Mouse (Mus musculus): Measurements from ENCODE around the gene Traf1. TPM values are rescaled to one million over a fixed set of nuclear protein-coding genes. Genes with fewer than 3 reads are reported as not detected.

Traf1 gene
- polyA plus RNA-seq (2015; fragmentation: Nextera tagmentation; extraction: Ambion mirVana), result 2.7 and 3.3 TPM in 2 replicates

GRCm38 (mm10) chr2:34961481-34962036 lies at the start of gene Traf1:
TSS of gene Traf1 (minus strand) at chr2:34961772.
- no peaks in the 10 kb centered on the region for H3K27me3 ChIP-seq (ENCODE audit: control insufficient read depth, insufficient read depth, low read length)
- H3K9ac ChIP-seq (ENCODE audit: low read length), result peak within 1 kb of the TSS; percentile 56; the same call in 1 of the 2 replicates
- ATAC-seq (replicated peaks; ENCODE audit: extremely low read depth, insufficient read depth, low FRiP score), result peak; percentile 37; the same call in 1 of the 2 replicates
- no peaks in the 10 kb centered on the region for H3K9me3 ChIP-seq (replicated peaks; ENCODE audit: control insufficient read depth, low read length)
- peaks cover 8% of the 10 kb centered on the region; the same call in 1 of the 2 replicates for H3K4me1 ChIP-seq (ENCODE audit: control insufficient read depth, insufficient read depth, low read length)
- H3K36me3 ChIP-seq (ENCODE audit: control insufficient read depth, insufficient read depth), result no peaks in the 10 kb centered on the region
- peak within 1 kb of the TSS; percentile 45 for H3K4me3 ChIP-seq (ENCODE audit: low read length)
- peak within 1 kb of the TSS; percentile 67 for H3K4me2 ChIP-seq (ENCODE audit: low read depth, low read length)
- 10% methylated on average over 20 of the region's 20 CpGs for WGBS
- H3K27ac ChIP-seq (ENCODE audit: low read length), result no peak within 1 kb of the TSS

- Histone ChIP-seq H3K36me3 (ENCODE audit: control insufficient read depth, insufficient read depth) (no peaks in the 10 kb centered on the region), H3K27ac (ENCODE audit: low read length) (no peak overlapping the region), H3K9me3 (replicated peaks; ENCODE audit: control insufficient read depth, low read length) (no peaks in the 10 kb centered on the region), H3K4me1 (ENCODE audit: control insufficient read depth, insufficient read depth, low read length) (no peaks in the 10 kb centered on the region), H3K4me3 (ENCODE audit: low read length) (no peak overlapping the region), H3K4me2 (ENCODE audit: low read depth, low read length) (no peak overlapping the region), H3K9ac (ENCODE audit: low read length) (no peak overlapping the region), H3K27me3 (ENCODE audit: control insufficient read depth, insufficient read depth, low read length) (no peaks in the 10 kb centered on the region)
- WGBS, result 74% methylated on average over 9 of the region's 9 CpGs
- no peak for ATAC-seq (replicated peaks; ENCODE audit: extremely low read depth, insufficient read depth, low FRiP score)
Measured at GRCm38 (mm10) chr2:34998956-34999355, 37.4 kb upstream of the Traf1 start.

DNA sequence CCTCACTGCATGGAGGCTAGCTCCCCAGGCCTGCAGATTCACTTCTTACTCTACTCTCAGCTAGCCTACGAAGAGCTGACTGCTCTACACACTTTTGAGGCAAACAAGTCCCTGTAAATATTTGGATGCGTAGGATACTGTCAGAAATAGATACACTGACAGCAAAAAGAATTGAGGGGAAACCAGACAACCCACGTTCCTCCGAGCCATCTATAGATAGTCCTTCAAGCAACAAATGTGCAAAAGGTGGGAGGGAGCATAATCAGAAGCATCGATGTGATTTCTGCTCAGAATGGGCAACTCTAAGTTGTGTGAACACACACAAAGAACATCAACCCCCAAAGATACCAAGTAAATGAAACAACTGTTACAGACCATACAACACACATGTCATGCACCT lies 34.9 kb upstream of the Traf1 start:
- no peaks in the 10 kb centered on the region for H3K9me3 ChIP-seq (replicated peaks; ENCODE audit: control insufficient read depth, low read length)
- H3K27ac ChIP-seq (ENCODE audit: low read length), result no peak overlapping the region
- H3K27me3 ChIP-seq (ENCODE audit: control insufficient read depth, insufficient read depth, low read length), result 0 out of 2 replicates have a peak, but pooled peaks cover 2% of the 10 kb centered on the region
- no peak overlapping the region for H3K4me3 ChIP-seq (ENCODE audit: low read length)
- no peak for ATAC-seq (replicated peaks; ENCODE audit: extremely low read depth, insufficient read depth, low FRiP score)
- H3K4me2 ChIP-seq (ENCODE audit: low read depth, low read length), result no peak overlapping the region
- no peaks in the 10 kb centered on the region for H3K36me3 ChIP-seq (ENCODE audit: control insufficient read depth, insufficient read depth)
- 81% methylated on average over 5 of the region's 5 CpGs for WGBS
- H3K9ac ChIP-seq (ENCODE audit: low read length), result no peak overlapping the region
- no peaks in the 10 kb centered on the region for H3K4me1 ChIP-seq (ENCODE audit: control insufficient read depth, insufficient read depth, low read length)

DNA sequence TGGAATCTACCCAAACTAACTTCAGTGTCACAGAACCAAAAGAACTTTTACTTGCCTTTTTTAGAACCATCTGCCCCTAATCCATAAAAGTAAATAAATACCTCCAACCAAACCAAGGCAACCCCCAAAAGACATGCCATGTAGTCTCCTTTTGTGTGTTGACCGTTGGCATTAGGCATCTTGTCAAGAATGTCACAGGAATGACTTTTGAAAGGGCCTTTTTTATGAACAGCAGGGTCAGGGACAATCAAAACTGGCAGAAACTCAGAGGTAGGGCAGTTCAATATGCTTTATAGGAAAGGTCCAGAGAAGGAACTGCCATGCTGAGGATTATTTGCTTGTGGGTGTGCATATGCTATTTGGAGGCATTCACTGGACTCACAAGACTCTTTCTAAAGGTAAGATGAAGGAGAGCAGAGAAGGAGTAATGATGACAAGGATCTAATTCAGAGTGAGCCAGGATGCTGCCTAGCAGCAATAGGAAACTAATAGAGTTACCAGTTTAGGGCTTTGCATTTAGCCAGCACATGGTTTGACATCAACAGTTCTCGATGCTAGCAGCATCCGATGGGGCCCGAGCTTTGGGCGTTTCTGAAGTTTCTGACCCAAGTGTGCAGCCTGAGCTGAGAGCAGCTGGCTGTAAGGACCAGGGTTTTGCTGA lies 32.3 kb upstream of the Traf1 start:
- H3K9ac ChIP-seq (ENCODE audit: low read length), result no peak overlapping the region
- H3K4me1 ChIP-seq (ENCODE audit: control insufficient read depth, insufficient read depth, low read length), result no peaks in the 10 kb centered on the region
- 82% methylated on average over 5 of the region's 5 CpGs for WGBS
- no peak overlapping the region for H3K27ac ChIP-seq (ENCODE audit: low read length)
- H3K27me3 ChIP-seq (ENCODE audit: control insufficient read depth, insufficient read depth, low read length), result 0 out of 2 replicates have a peak, but pooled peaks cover 4% of the 10 kb centered on the region
- no peak overlapping the region for H3K4me3 ChIP-seq (ENCODE audit: low read length)
- ATAC-seq (replicated peaks; ENCODE audit: extremely low read depth, insufficient read depth, low FRiP score), result no peak
- no peaks in the 10 kb centered on the region for H3K36me3 ChIP-seq (ENCODE audit: control insufficient read depth, insufficient read depth)
- no peak overlapping the region for H3K4me2 ChIP-seq (ENCODE audit: low read depth, low read length)
- H3K9me3 ChIP-seq (replicated peaks; ENCODE audit: control insufficient read depth, low read length), result no peaks in the 10 kb centered on the region

DNA sequence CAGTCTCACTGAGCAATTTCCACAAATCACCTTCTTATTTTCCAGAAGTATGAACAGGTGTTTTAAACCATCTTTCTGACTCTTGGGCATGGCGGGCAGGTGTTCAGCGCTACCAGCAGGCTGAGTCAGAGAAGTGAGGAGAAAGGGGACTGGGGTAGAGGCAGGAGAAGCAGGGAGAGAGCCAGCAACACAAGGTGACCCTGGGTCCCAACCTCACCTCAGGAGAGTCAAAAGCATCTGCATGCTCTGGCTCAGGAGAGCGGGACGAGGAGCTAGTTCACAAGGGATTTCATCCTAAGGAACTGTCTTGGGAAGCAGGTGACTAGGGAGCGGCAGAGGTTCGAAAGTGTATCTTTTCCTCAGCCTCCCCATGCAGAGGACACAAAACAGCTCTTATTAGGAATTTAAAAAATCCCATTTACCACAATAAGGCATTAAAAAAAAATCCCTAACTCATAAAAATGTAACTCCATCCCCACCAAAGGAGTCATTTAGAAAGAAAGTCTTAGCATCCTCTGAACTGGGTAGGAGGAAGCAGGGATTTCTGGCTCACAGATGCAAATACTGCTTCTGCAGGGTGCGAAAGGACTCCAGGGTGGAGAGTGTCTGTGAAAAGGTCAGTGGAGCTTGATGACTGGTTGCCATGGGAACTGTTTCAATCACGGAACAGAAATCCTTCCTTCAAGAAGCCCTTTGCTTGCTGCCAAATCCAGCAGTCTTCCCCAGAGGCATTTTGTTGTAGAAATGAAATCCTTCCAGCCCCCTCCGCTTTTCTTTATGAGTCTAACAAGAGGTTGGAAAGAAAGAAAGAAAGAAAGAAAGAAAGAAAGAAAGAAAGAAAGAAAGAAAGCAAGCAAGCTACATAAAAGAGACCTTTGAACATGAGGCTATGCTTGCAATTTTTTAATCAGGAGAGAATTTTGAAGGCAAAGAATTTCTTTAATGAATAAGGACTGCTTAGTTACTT lies 31.4 kb upstream of the Traf1 start:
- no peak for ATAC-seq (replicated peaks; ENCODE audit: extremely low read depth, insufficient read depth, low FRiP score)
- WGBS, result 23% methylated on average over 9 of the region's 9 CpGs

GRCm38 (mm10) chr2:34991966-34992365 lies 30.4 kb upstream of the Traf1 start:
- no peak overlapping the region for H3K4me3 ChIP-seq (ENCODE audit: low read length)
- no peak overlapping the region for H3K27ac ChIP-seq (ENCODE audit: low read length)
- H3K27me3 ChIP-seq (ENCODE audit: control insufficient read depth, insufficient read depth, low read length), result 0 out of 2 replicates have a peak, but pooled peaks cover 4% of the 10 kb centered on the region
- H3K9me3 ChIP-seq (replicated peaks; ENCODE audit: control insufficient read depth, low read length), result no peaks in the 10 kb centered on the region
- ATAC-seq (replicated peaks; ENCODE audit: extremely low read depth, insufficient read depth, low FRiP score), result no peak
- no peaks in the 10 kb centered on the region for H3K4me1 ChIP-seq (ENCODE audit: control insufficient read depth, insufficient read depth, low read length)
- no peaks in the 10 kb centered on the region for H3K36me3 ChIP-seq (ENCODE audit: control insufficient read depth, insufficient read depth)
- H3K4me2 ChIP-seq (ENCODE audit: low read depth, low read length), result no peak overlapping the region
- 72% methylated on average over 3 of the region's 3 CpGs for WGBS
- no peak overlapping the region for H3K9ac ChIP-seq (ENCODE audit: low read length)

More for the DNA sequence above, 31.4 kb upstream of the Traf1 start:
- no peak overlapping the region for H3K4me2 ChIP-seq (ENCODE audit: low read depth, low read length)
- no peaks in the 10 kb centered on the region for H3K4me1 ChIP-seq (ENCODE audit: control insufficient read depth, insufficient read depth, low read length)
- no peaks in the 10 kb centered on the region for H3K9me3 ChIP-seq (replicated peaks; ENCODE audit: control insufficient read depth, low read length)
- no peak overlapping the region for H3K9ac ChIP-seq (ENCODE audit: low read length)
- H3K36me3 ChIP-seq (ENCODE audit: control insufficient read depth, insufficient read depth), result no peaks in the 10 kb centered on the region
- no peak overlapping the region for H3K4me3 ChIP-seq (ENCODE audit: low read length)
- H3K27me3 ChIP-seq (ENCODE audit: control insufficient read depth, insufficient read depth, low read length), result 0 out of 2 replicates have a peak, but pooled peaks cover 4% of the 10 kb centered on the region
- H3K27ac ChIP-seq (ENCODE audit: low read length), result no peak overlapping the region

- Histone ChIP-seq H3K36me3 (ENCODE audit: control insufficient read depth, insufficient read depth) (no peaks in the 10 kb centered on the region), H3K27me3 (ENCODE audit: control insufficient read depth, insufficient read depth, low read length) (0 out of 2 replicates have a peak, but pooled peaks cover 4% of the 10 kb centered on the region), H3K9ac (ENCODE audit: low read length) (no peak overlapping the region), H3K4me3 (ENCODE audit: low read length) (no peak overlapping the region), H3K9me3 (replicated peaks; ENCODE audit: control insufficient read depth, low read length) (no peaks in the 10 kb centered on the region), H3K27ac (ENCODE audit: low read length) (no peak overlapping the region), H3K4me1 (ENCODE audit: control insufficient read depth, insufficient read depth, low read length) (no peaks in the 10 kb centered on the region), H3K4me2 (ENCODE audit: low read depth, low read length) (no peak overlapping the region)
- ATAC-seq (replicated peaks; ENCODE audit: extremely low read depth, insufficient read depth, low FRiP score), result no peak
- 82% methylated on average over 1 of the region's 1 CpGs for WGBS
Measured at GRCm38 (mm10) chr2:34989749-34990148, 28.2 kb upstream of the Traf1 start.

DNA sequence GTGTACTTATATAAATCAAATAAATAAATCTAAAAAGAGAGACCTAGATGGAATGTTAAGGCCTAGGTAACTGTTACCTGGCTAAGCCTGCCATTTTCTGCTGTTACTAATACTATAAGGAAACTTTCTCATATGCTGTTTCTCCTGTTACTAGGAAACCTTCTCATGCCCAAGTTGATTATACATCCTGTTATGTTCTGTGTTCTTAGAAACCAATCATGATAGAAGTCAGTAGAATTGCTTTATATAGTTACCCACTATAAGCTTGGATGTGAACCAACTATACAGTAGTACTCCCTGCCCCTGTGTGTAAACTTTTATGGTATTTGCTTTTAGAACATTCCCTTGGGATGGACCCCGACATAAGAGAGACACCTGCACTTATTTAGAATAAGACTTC lies 26.0 kb upstream of the Traf1 start:
- Histone ChIP-seq H3K27ac (ENCODE audit: low read length) (no peak overlapping the region), H3K9me3 (replicated peaks; ENCODE audit: control insufficient read depth, low read length) (no peaks in the 10 kb centered on the region), H3K9ac (ENCODE audit: low read length) (no peak overlapping the region), H3K4me3 (ENCODE audit: low read length) (no peak overlapping the region), H3K27me3 (ENCODE audit: control insufficient read depth, insufficient read depth, low read length) (0 out of 2 replicates have a peak, but pooled peaks cover 2% of the 10 kb centered on the region), H3K36me3 (ENCODE audit: control insufficient read depth, insufficient read depth) (no peaks in the 10 kb centered on the region), H3K4me1 (ENCODE audit: control insufficient read depth, insufficient read depth, low read length) (peaks cover 4% of the 10 kb centered on the region; the same call in 1 of the 2 replicates), H3K4me2 (ENCODE audit: low read depth, low read length) (no peak overlapping the region)
- WGBS, result 71% methylated on average over 1 of the region's 1 CpGs
- ATAC-seq (replicated peaks; ENCODE audit: extremely low read depth, insufficient read depth, low FRiP score), result no peak

Data from heart, embryonic 16.5 days (tissue).